Mouse (Mus musculus) liver, embryonic 14.5 days (tissue): ENCODE measurements around the gene Tec. TPM values are rescaled to one million over a fixed set of nuclear protein-coding genes. Genes with fewer than 3 reads are reported as not detected.

ENCODE experiments used
- ATAC-seq: fragments of 200-750 bp; cut with Nextera tagmentation; 2 replicates; pipeline ENCODE4 v1.8.0; 2017; ENCODE audit warnings: moderate number of reproducible peaks, mild to moderate bottlenecking, moderate library complexity; ENCODE audit not compliant: insufficient read depth
- DNase-seq, 3 experiments: peaks; one replicate each; pipeline ENCODE4 v3.0.0-alpha.2; 2012 to 2013; ENCODE audit warnings: low read depth in 3 of 3, low spot score in 3 of 3
- H3K27ac ChIP-seq: fragments of 300-500 bp; sonication (generic); 2 replicates; pipeline ENCODE4 v1.5.1; 2014; ENCODE audit warnings: moderate library complexity, mild to moderate bottlenecking, control low read depth, inconsistent platforms
- H3K27me3 ChIP-seq: fragments of 300-500 bp; sonication (generic); 2 replicates; pipeline ENCODE4 v1.6.1; 2014; ENCODE audit warnings: mild to moderate bottlenecking, low read length, moderate library complexity; ENCODE audit not compliant: control insufficient read depth, insufficient read depth
- H3K36me3 ChIP-seq: fragments of 300-500 bp; sonication (generic); replicated peaks from 2 replicates; pipeline ENCODE4 v1.6.1; 2014; ENCODE audit warnings: low read depth; ENCODE audit not compliant: control insufficient read depth, insufficient read depth
- H3K4me1 ChIP-seq, 2 experiments: fragments of 200-500 bp in 1 of 2; fragments of 300-500 bp in 1 of 2; sonication (generic) in 1 of 2; replicated peaks; 2 replicates each; pipeline ENCODE4 v1.6.1; 2012 to 2014; ENCODE audit warnings: antibody characterized with exemption in 1 of 2, inconsistent platforms in 1 of 2, low read length in 1 of 2; ENCODE audit not compliant: control insufficient read depth in 2 of 2, insufficient read depth in 2 of 2
- H3K4me2 ChIP-seq: fragments of 300-500 bp; sonication (generic); 2 replicates; pipeline ENCODE4 v1.6.1; 2014; ENCODE audit warnings: low read depth, mild to moderate bottlenecking, control low read depth, moderate library complexity
- H3K4me3 ChIP-seq, 2 experiments: fragments of 200-500 bp in 1 of 2; fragments of 300-500 bp in 1 of 2; sonication (generic) in 1 of 2; 2 replicates each; pipeline ENCODE4 v1.5.1; 2012 to 2014; ENCODE audit warnings: low read depth in 2 of 2, low read length in 2 of 2, mild to moderate bottlenecking in 2 of 2, control low read depth in 1 of 2, inconsistent platforms in 1 of 2, moderate library complexity in 1 of 2; ENCODE audit not compliant: insufficient read depth in 1 of 2
- H3K9ac ChIP-seq: fragments of 300-500 bp; sonication (generic); replicated peaks from 2 replicates; pipeline ENCODE4 v1.6.1; 2014; ENCODE audit warnings: mild to moderate bottlenecking, control low read depth, moderate library complexity
- H3K9me3 ChIP-seq: fragments of 300-500 bp; sonication (generic); 2 replicates; pipeline ENCODE4 v1.6.1; 2016; ENCODE audit warnings: low read length, mixed read lengths; ENCODE audit not compliant: control insufficient read depth
- CTCF ChIP-seq: IDR thresholded peaks from 2 replicates; pipeline ENCODE4 v1.5.1; 2016; ENCODE audit warnings: antibody characterized with exemption, low read depth, control low read depth
- EP300 ChIP-seq: IDR thresholded peaks from 2 replicates; pipeline ENCODE4 v1.6.1; 2016; ENCODE audit warnings: antibody characterized with exemption, low read depth
- WGBS: fragments of 180-500 bp; shearing (Covaris S2); extraction: QIAGEN DNeasy Blood & Tissue Kit; methylation state at CpG from one replicate; pipeline ENCODE4 v1.1.7; 2014; ENCODE audit not compliant: insufficient replicate concordance; 5-methylcytosine and 5-hydroxymethylcytosine counted together
- polyA plus RNA-seq, 2 experiments: library from polyadenylated mRNA; depleted of rRNA in 1 of 2; stranded (reverse) in 1 of 2; unstranded in 1 of 2; fragments of >200 nt; fragmentation: Nextera tagmentation in 1 of 2; extraction: Ambion mirVana in 1 of 2; gene quantifications; 2 replicates each; pipeline versions ENCODE4 v1.2.1 to v1.2.3; 2012 to 2014

The Tec gene
- polyA plus RNA-seq, 2 experiments = 1.9 to 3.3 TPM

GRCm38 (mm10) chr5:72785451-72785850, 82.8 kb downstream of the Tec start:
- H3K9me3 ChIP-seq = no peaks in the 10 kb centered on the region
- H3K4me1 ChIP-seq = no peaks in the 10 kb centered on the region
- no peak overlapping the region for H3K9ac ChIP-seq
- 59% methylated on average over 4 of the region's 4 CpGs for WGBS
- ATAC-seq (no peak), DNase-seq (no peak)
- no peaks in the 10 kb centered on the region for H3K27me3 ChIP-seq
- H3K4me3 ChIP-seq = no peak overlapping the region
- H3K27ac ChIP-seq = no peak overlapping the region
- no peak overlapping the region for H3K4me2 ChIP-seq
- no peaks in the 10 kb centered on the region for H3K36me3 ChIP-seq
- no peak for TF ChIP-seq CTCF
- TF ChIP-seq EP300 = no peak

- 66% methylated on average over 3 of the region's 3 CpGs for WGBS
- DNase-seq = no peak
- no peak for ATAC-seq
- Histone ChIP-seq H3K4me3 (no peak overlapping the region), H3K27ac (no peak overlapping the region), H3K9me3 (no peaks in the 10 kb centered on the region), H3K9ac (no peak overlapping the region), H3K4me1 (no peaks in the 10 kb centered on the region), H3K36me3 (no peaks in the 10 kb centered on the region), H3K4me2 (no peak overlapping the region), H3K27me3 (no peaks in the 10 kb centered on the region)
- TF ChIP-seq CTCF (no peak), EP300 (no peak)
Observed at GRCm38 (mm10) chr5:72784719-72785118, 83.6 kb downstream of the Tec start.

- TF ChIP-seq EP300 (no peak), CTCF (no peak)
- no peaks in the 10 kb centered on the region for H3K9me3 ChIP-seq
- H3K4me1 ChIP-seq = no peaks in the 10 kb centered on the region
- no peak overlapping the region for H3K4me3 ChIP-seq
- DNase-seq (no peak), ATAC-seq (no peak)
- H3K27ac ChIP-seq = no peak overlapping the region
- H3K36me3 ChIP-seq = no peaks in the 10 kb centered on the region
- H3K4me2 ChIP-seq = no peak overlapping the region
- WGBS = 60% methylated on average over 8 of the region's 8 CpGs
- H3K27me3 ChIP-seq = no peaks in the 10 kb centered on the region
- no peak overlapping the region for H3K9ac ChIP-seq
Observed at GRCm38 (mm10) chr5:72783957-72784356, 84.3 kb downstream of the Tec start.

GRCm38 (mm10) chr5:72783123-72783522, 85.2 kb downstream of the Tec start:
- no peaks in the 10 kb centered on the region for H3K9me3 ChIP-seq
- H3K4me3 ChIP-seq = no peak overlapping the region
- H3K36me3 ChIP-seq = no peaks in the 10 kb centered on the region
- ATAC-seq = no peak
- no peak overlapping the region for H3K9ac ChIP-seq
- H3K4me2 ChIP-seq = no peak overlapping the region
- H3K27me3 ChIP-seq = no peaks in the 10 kb centered on the region
- H3K4me1 ChIP-seq = no peaks in the 10 kb centered on the region
- H3K27ac ChIP-seq = no peak overlapping the region
- TF ChIP-seq CTCF (no peak), EP300 (no peak)
- no peak for DNase-seq
- 78% methylated on average over 7 of the region's 7 CpGs for WGBS

- Histone ChIP-seq H3K9me3 (no peaks in the 10 kb centered on the region), H3K27me3 (no peaks in the 10 kb centered on the region), H3K27ac (no peak overlapping the region), H3K4me1 (no peaks in the 10 kb centered on the region), H3K9ac (no peak overlapping the region), H3K4me2 (no peak overlapping the region), H3K36me3 (no peaks in the 10 kb centered on the region), H3K4me3 (no peak overlapping the region)
- ATAC-seq = no peak
- 75% methylated on average over 11 of the region's 11 CpGs for WGBS
- DNase-seq = no peak
- TF ChIP-seq CTCF = no peak
- TF ChIP-seq EP300 = no peak
Observed at GRCm38 (mm10) chr5:72781776-72782175, 86.5 kb downstream of the Tec start.

GRCm38 (mm10) chr5:72776595-72776994, 91.7 kb downstream of the Tec start:
- Histone ChIP-seq H3K4me2 (no peak overlapping the region), H3K4me3 (no peak overlapping the region), H3K27ac (no peak overlapping the region), H3K9me3 (no peaks in the 10 kb centered on the region), H3K9ac (no peak overlapping the region), H3K4me1 (no peaks in the 10 kb centered on the region), H3K36me3 (no peaks in the 10 kb centered on the region), H3K27me3 (no peaks in the 10 kb centered on the region)
- DNase-seq (no peak), ATAC-seq (no peak)
- 59% methylated on average over 2 of the region's 2 CpGs for WGBS
- TF ChIP-seq EP300 (no peak), CTCF (no peak)
